Mouse (Mus musculus): ENCODE measurements around the gene Lage3. TPM values are rescaled to one million over a fixed set of nuclear protein-coding genes. Genes with fewer than 3 reads are reported as not detected.
A peak's percentile ranks its signal among the peaks of the same experiment; 100 is the strongest.
"Not testable (repeated sequence)": the region's sequence is repeated elsewhere in the genome, so short reads cannot be mapped to it uniquely, and the experiment has no call there.

Gene Lage3
- polyA plus RNA-seq (2015; fragmentation: Nextera tagmentation; extraction: Ambion mirVana) = 77.5 and 86.0 TPM in 2 replicates

DNA sequence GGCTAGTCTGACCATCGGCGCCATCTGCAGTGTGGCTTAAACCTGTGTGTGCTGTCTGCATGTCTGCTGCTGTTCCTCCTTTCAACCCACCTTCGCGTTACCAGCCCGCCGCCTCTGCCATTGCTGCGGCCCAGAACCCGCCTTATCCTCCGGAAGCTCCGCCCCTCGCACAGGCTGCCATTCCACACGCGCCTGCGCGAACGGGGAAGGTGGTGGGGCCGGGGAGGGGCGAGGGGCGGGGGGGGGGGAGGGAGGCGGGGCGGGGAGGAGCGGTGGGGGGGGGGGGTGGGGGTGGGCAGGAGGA, at the start of gene Lage3:
TSS of gene Lage3 (minus strand) at position 152 of the 304 bp plus-strand sequence.
- peak within 1 kb of the TSS; percentile 54 for H3K4me2 ChIP-seq
- ATAC-seq (ENCODE audit: low FRiP score) = peak; percentile 92
- peak within 1 kb of the TSS; percentile 37 for H3K9ac ChIP-seq (replicated peaks)
- peak within 1 kb of the TSS; percentile 44 for H3K4me3 ChIP-seq (replicated peaks)
- H3K27me3 ChIP-seq (replicated peaks) = no peaks in the 10 kb centered on the region
- peaks cover 5% of the 10 kb centered on the region; the same call in 1 of the 2 replicates for H3K4me1 ChIP-seq
- no peaks in the 10 kb centered on the region for H3K36me3 ChIP-seq
- 26% methylated on average over 16 of the region's 22 CpGs for WGBS
- H3K27ac ChIP-seq (replicated peaks) = peak within 1 kb of the TSS; percentile 63
- H3K9me3 ChIP-seq (replicated peaks) = no peaks in the 10 kb centered on the region

- Histone ChIP-seq H3K27ac (replicated peaks) (no peak overlapping the region), H3K9me3 (replicated peaks) (no peaks in the 10 kb centered on the region), H3K4me2 (no peak overlapping the region), H3K27me3 (replicated peaks) (no peaks in the 10 kb centered on the region), H3K4me1 (no peaks in the 10 kb centered on the region), H3K36me3 (no peaks in the 10 kb centered on the region), H3K9ac (replicated peaks) (no peak overlapping the region), H3K4me3 (replicated peaks) (no peak overlapping the region)
- 87% methylated on average over 3 of the region's 3 CpGs for WGBS
- ATAC-seq (ENCODE audit: low FRiP score) = no peak
Measured at GRCm38 (mm10) chrX:74400136-74400535, 46.7 kb upstream of the Lage3 start.

DNA sequence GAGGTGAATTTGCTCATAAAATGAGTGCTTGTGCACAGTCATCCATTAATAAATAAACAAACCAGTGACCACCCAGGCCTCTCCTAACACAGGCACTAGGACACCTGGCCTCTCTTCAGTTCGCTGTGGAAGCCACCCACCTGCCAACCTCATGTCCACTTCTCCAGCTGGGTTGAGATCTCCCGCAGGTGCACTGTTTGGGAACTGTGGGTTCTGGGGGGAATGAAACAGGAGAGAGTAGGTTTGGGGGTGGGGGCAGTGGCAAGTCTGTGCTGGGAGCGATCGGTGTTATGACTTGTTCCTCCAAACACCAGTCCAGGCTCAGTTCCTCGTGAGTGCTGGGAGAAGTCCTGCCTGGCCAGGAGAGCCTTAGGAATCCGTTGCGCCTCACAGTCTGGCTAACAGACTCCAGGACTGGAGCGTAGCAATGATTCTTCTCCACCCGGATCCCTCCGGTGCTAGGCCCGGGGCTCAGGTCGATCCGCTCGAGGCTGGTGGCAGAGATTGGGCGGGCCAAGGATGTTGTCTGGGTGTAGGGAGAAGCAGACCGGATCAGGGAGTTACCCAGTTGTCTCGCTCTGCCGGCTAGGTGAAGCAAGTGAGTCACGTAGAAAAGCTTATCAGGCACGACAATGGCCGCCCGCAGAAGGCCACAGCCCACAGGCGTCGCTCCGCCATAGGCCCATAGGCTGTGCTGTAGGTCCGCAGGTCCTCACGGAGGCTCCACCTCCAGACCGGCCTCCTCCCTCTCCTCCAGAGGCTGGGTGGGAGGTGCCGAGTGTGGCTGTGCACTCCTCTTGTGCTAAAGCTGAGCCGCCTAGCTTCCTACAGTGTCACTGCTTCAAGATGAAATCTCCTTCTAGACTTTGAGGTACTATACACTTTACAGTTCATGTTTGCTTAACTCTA, 39.4 kb upstream of the Lage3 start, which contains the start of the genes Fam3a and Ikbkg:
TSS of gene Fam3a (minus strand) at position 738 of the 909 bp plus-strand sequence.
TSS of gene Ikbkg (plus strand) at position 756 of the 909 bp plus-strand sequence.
- 20% methylated on average over 29 of the region's 30 CpGs for WGBS
- peaks cover 8% of the 10 kb centered on the region; the same call in 1 of the 2 replicates for H3K4me1 ChIP-seq
- peak; percentile 100 for ATAC-seq (ENCODE audit: low FRiP score)
- peak within 1 kb of the TSS; percentile 60 for H3K4me2 ChIP-seq
- no peaks in the 10 kb centered on the region for H3K36me3 ChIP-seq
- H3K27me3 ChIP-seq (replicated peaks) = no peaks in the 10 kb centered on the region
- H3K9ac ChIP-seq (replicated peaks) = peak within 1 kb of the TSS; percentile 67
- peak within 1 kb of the TSS; percentile 84 for H3K27ac ChIP-seq (replicated peaks)
- H3K4me3 ChIP-seq (replicated peaks) = peak within 1 kb of the TSS; percentile 55
- H3K9me3 ChIP-seq (replicated peaks) = no peaks in the 10 kb centered on the region

DNA sequence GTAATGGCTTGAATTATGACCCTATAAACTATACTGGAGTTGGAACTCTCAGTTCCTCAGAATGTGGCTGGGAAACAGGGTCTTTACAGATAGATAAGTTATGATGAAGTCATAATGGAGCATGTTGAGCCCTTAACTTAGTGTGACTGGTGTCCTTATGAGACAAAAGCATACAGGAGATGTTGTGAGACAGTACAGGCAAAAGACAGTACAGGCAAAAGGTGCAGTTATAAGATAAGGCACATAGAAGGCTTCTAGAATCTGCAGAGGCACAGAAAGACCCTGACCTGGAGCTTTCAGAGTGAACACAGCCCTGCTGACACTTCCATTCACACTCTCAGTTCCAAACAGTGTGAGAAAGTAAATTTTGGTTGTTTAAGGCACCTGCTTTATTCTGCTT, 34.7 kb upstream of the Lage3 start:
- H3K27ac ChIP-seq (replicated peaks) = no peak overlapping the region
- H3K36me3 ChIP-seq = peaks cover 6% of the 10 kb centered on the region; the same call in 1 of the 2 replicates
- no peaks in the 10 kb centered on the region for H3K27me3 ChIP-seq (replicated peaks)
- no peak overlapping the region for H3K4me2 ChIP-seq
- no peak overlapping the region for H3K4me3 ChIP-seq (replicated peaks)
- no peak for ATAC-seq (ENCODE audit: low FRiP score)
- no peak overlapping the region for H3K9ac ChIP-seq (replicated peaks)
- peaks cover 2% of the 10 kb centered on the region; the same call in 1 of the 2 replicates for H3K4me1 ChIP-seq
- H3K9me3 ChIP-seq (replicated peaks) = no peaks in the 10 kb centered on the region

DNA sequence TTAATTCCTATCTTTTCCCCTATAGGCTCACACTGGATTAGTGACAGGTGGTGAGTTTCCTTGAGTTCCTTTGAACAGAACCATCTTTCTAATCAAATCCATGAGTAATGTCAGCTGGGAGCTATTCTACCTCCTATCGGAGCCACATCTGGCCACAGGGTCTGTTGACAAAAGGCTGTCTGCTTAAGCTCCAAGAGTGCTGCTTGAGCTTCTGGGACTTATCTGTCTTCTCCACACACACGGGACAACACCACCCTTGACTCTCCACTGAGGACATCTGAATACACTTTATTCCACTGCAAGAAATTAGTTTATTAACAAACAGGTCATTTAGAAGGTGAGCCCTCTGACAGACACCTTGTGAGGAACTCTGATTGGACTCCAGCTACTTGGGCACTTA, 31.0 kb upstream of the Lage3 start:
- no peaks in the 10 kb centered on the region for H3K4me1 ChIP-seq
- no peak overlapping the region for H3K4me3 ChIP-seq (replicated peaks)
- peaks cover 6% of the 10 kb centered on the region; the same call in 1 of the 2 replicates for H3K36me3 ChIP-seq
- ATAC-seq (ENCODE audit: low FRiP score) = no peak
- H3K4me2 ChIP-seq = no peak overlapping the region
- no peak overlapping the region for H3K9ac ChIP-seq (replicated peaks)
- WGBS = 87% methylated on average over 2 of the region's 2 CpGs
- no peaks in the 10 kb centered on the region for H3K27me3 ChIP-seq (replicated peaks)
- H3K27ac ChIP-seq (replicated peaks) = no peak overlapping the region
- H3K9me3 ChIP-seq (replicated peaks) = no peaks in the 10 kb centered on the region

DNA sequence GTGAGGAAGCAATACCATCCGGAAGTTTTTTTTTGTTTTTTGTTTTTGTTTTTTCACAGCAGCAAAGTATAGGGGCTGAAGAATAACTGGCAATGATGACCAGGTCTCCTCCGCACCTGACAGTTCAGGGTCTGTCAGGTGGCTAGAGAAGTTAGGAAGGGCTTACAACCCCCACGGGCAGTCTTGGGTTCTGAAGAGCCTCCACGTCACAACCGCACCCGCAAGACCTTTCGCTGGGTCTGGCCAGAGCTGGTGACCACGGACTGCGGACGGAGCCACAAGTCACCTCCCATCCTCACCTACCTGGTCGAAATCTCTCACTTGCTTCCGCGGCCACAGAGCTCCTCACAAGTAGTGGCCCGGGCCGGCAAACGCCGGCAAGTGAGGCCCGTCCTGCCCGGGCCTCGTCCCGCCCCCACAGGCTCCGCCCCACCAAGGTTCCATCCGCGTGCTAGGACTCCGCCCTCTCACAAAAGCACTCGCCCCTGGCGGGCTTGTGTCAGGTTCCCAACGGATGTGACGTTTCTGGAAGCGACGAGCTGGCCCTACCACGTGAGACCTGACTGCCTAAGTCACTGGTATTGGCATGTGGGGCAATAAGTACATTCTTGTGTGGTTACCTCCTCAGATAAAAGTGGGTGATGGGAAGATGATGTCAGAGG, 19.6 kb upstream of the Lage3 start, which contains the start of the genes Ubl4a and Slc10a3:
TSS of gene Ubl4a (minus strand) at position 331 of the 662 bp plus-strand sequence.
TSS of gene Slc10a3 (minus strand) at position 462 of the 662 bp plus-strand sequence.
- WGBS = 31% methylated on average over 32 of the region's 32 CpGs
- ATAC-seq (ENCODE audit: low FRiP score) = peak; percentile 91

DNA sequence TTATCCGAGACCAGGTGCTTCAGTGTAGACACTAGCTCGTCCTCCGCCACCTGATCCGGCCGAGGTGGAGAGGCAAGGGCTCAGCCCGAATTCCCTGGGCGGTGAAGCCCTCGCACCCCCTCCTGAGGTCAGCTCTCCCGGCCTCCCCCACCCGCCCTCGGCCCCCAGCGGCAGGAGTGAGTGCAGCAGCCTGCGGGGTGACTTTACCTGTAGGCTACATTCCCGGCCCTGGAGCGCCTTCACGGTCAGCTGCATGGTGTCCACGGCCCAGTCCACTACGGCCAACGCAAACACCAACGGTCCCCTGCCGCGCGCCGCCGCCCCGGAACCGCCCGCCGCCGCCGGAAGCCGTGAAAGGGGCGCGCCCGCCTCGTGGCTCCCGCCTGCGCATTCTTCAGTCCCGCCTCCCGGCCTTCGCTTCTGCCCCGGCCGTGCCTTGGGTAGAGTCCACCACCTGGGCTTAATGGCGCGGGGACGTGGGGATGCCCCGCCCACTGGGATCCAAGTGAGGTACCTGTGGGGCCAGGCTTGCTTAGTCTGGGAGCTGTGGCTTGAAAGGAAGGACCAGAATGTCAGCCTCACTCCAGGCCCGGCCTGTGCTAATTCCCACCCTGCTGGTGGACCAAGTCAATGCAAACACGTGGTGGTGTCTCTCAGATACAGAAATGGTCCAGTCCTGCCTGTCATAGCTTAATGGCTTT, 14.9 kb upstream of the Lage3 start:
- peak overlapping the region; percentile 56 for H3K4me3 ChIP-seq (replicated peaks)
- H3K4me2 ChIP-seq = peak overlapping the region; percentile 63
- H3K36me3 ChIP-seq = no peaks in the 10 kb centered on the region
- peak overlapping the region; percentile 79 for H3K27ac ChIP-seq (replicated peaks)
- H3K4me1 ChIP-seq = peaks cover 19% of the 10 kb centered on the region
- peak; percentile 86 for ATAC-seq (ENCODE audit: low FRiP score)
- no peaks in the 10 kb centered on the region for H3K9me3 ChIP-seq (replicated peaks)
- H3K27me3 ChIP-seq (replicated peaks) = no peaks in the 10 kb centered on the region
- peak overlapping the region; percentile 80 for H3K9ac ChIP-seq (replicated peaks)
- WGBS = 20% methylated on average over 38 of the region's 49 CpGs

More for the DNA sequence above, 19.6 kb upstream of the Lage3 start, which contains the start of the genes Ubl4a and Slc10a3:
- Histone ChIP-seq H3K4me2 (peak within 1 kb of the TSS; percentile 62), H3K36me3 (no peaks in the 10 kb centered on the region), H3K9me3 (replicated peaks) (no peaks in the 10 kb centered on the region), H3K9ac (replicated peaks) (peak within 1 kb of the TSS; percentile 45), H3K4me1 (peaks cover 9% of the 10 kb centered on the region), H3K27ac (replicated peaks) (0 out of 2 replicates have a peak within 1 kb of the TSS, but pooled peaks have one; percentile 23), H3K4me3 (replicated peaks) (peak within 1 kb of the TSS; percentile 48), H3K27me3 (replicated peaks) (no peaks in the 10 kb centered on the region)

DNA sequence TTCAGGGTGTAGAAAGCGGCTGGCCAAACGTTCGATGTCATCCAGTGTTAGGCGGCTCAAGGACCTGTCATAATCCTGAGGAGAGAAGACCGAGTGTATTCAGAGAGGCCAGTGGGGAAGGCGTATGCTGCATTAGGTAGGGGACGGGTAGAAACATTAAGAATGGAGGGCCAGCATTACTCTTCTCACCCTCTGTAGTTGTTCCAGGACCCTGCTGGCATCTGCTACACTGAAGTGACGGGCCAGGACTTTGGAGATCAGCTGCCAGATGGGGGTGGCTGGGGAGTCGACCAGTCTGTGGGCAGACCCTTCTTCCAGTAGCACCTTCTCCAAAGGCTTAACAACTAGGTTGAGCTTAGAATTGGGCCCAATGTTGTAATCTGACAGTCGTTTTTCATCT, 14.1 kb upstream of the Lage3 start:
- H3K9me3 ChIP-seq (replicated peaks) = no peaks in the 10 kb centered on the region
- peak overlapping the region; percentile 63 for H3K4me2 ChIP-seq
- peak overlapping the region; percentile 56 for H3K4me3 ChIP-seq (replicated peaks)
- peak overlapping the region; percentile 79; the same call in 1 of the 2 replicates for H3K27ac ChIP-seq (replicated peaks)
- H3K27me3 ChIP-seq (replicated peaks) = no peaks in the 10 kb centered on the region
- H3K36me3 ChIP-seq = no peaks in the 10 kb centered on the region
- 71% methylated on average over 10 of the region's 10 CpGs for WGBS
- peaks cover 18% of the 10 kb centered on the region for H3K4me1 ChIP-seq
- peak overlapping the region; percentile 80 for H3K9ac ChIP-seq (replicated peaks)
- no peak for ATAC-seq (ENCODE audit: low FRiP score)

DNA sequence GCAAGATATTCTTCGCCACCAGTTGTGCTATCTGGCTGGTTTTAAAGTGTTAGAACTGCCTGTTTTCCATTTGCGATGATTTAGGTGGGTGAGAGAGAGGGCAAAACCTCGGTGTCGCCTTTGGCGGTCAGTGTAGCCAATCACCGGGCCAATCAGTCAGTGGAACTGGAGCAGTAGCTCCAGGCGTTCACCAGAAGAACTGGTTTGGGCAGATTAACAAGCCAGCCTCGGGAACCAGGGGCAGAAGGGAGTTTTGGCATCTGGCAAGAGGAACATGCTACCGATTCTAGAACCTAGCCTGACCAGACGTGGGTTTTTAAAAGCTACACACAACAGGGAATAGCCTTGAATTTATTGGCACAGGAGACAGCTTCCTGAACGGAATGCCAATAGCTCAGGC, 5.8 kb upstream of the Lage3 start:
- no peak overlapping the region for H3K9ac ChIP-seq (replicated peaks)
- no peaks in the 10 kb centered on the region for H3K27me3 ChIP-seq (replicated peaks)
- no peak overlapping the region for H3K27ac ChIP-seq (replicated peaks)
- H3K4me3 ChIP-seq (replicated peaks) = no peak overlapping the region
- H3K36me3 ChIP-seq = no peaks in the 10 kb centered on the region
- ATAC-seq (ENCODE audit: low FRiP score) = no peak
- H3K4me1 ChIP-seq = no peaks in the 10 kb centered on the region
- WGBS = 52% methylated on average over 11 of the region's 11 CpGs
- no peaks in the 10 kb centered on the region for H3K9me3 ChIP-seq (replicated peaks)
- no peak overlapping the region for H3K4me2 ChIP-seq

DNA sequence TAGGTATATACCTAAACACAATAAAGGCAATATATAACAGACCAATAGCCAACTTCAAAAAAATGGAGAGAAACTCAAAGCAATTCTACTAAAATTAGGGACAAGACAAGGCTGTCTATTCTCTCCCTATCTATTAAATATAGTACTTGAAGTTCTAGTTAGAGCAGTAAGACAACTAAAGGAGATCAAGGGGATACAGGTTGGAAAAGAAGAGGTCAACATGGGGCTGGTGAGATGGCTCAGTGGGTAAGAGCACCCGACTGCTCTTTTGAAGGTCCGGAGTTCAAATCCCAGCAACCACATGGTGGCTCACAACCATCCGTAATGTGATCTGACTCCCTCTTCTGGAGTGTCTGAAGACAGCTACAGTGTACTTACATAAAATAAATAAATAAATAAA, 3.7 kb upstream of the Lage3 start:
- not testable (repeated sequence) for H3K4me1 ChIP-seq; ATAC-seq (ENCODE audit: low FRiP score); H3K9me3 ChIP-seq (replicated peaks); H3K9ac ChIP-seq (replicated peaks); H3K27me3 ChIP-seq (replicated peaks); H3K4me3 ChIP-seq (replicated peaks); H3K36me3 ChIP-seq; H3K4me2 ChIP-seq; H3K27ac ChIP-seq (replicated peaks)
- WGBS = 92% methylated on average over 3 of the region's 3 CpGs
